Mouse (Mus musculus) heart, adult 2 months (tissue): Measurements from ENCODE around the gene Gtf2h1.

Experiments used
- CTCF ChIP-seq: fragments of 200-600 bp; IDR thresholded peaks from 2 replicates; pipeline ENCODE4 v1.8.1; 2022; ENCODE audit warnings: antibody characterized with exemption, mild to moderate bottlenecking, moderate library complexity
- EP300 ChIP-seq: fragments of 200-500 bp; IDR thresholded peaks from 2 replicates; pipeline ENCODE4 v1.6.1; 2011; ENCODE audit warnings: low read depth, low read length, control low read depth; ENCODE audit not compliant: insufficient read depth
- POLR2A ChIP-seq: fragments of 200-500 bp; IDR thresholded peaks from 2 replicates; pipeline ENCODE4 v1.6.1; 2011; ENCODE audit warnings: mild to moderate bottlenecking, low read depth, low read length, control low read depth; ENCODE audit not compliant: insufficient read depth

- TF ChIP-seq CTCF (no peak), POLR2A (no peak), EP300 (no peak)
These were observed 49.5 kb upstream of the Gtf2h1 start for GRCm38 (mm10) chr7:46746381-46746780.
